Mouse (Mus musculus): ENCODE measurements around the gene Atg7.
A peak's percentile ranks its signal among the peaks of the same experiment; 100 is the strongest.
"Not testable (repeated sequence)": the region's sequence is repeated elsewhere in the genome, so short reads cannot be mapped to it uniquely, and the experiment has no call there.

Gene Atg7

GRCm38 (mm10) chr6:114642601-114643528 is at the start of gene Atg7:
TSS of gene Atg7 (plus strand) at chr6:114643097.
- peak; percentile 68 to 90 for DNase-seq (ENCODE audit: low spot score in 2 of 2)

- peak; percentile 1 to 70 for DNase-seq (ENCODE audit: low spot score in 2 of 2)
Observed at GRCm38 (mm10) chr6:114614076-114614475, 28.8 kb upstream of the Atg7 start.

- not testable (repeated sequence) for DNase-seq (ENCODE audit: low spot score in 2 of 2)
Observed at GRCm38 (mm10) chr6:114633886-114634285, 9.0 kb upstream of the Atg7 start.

- DNase-seq (ENCODE audit: low spot score in 2 of 2), result no peak
Observed at GRCm38 (mm10) chr6:114643716-114644115, 819 bp downstream of the Atg7 start.

DNA sequence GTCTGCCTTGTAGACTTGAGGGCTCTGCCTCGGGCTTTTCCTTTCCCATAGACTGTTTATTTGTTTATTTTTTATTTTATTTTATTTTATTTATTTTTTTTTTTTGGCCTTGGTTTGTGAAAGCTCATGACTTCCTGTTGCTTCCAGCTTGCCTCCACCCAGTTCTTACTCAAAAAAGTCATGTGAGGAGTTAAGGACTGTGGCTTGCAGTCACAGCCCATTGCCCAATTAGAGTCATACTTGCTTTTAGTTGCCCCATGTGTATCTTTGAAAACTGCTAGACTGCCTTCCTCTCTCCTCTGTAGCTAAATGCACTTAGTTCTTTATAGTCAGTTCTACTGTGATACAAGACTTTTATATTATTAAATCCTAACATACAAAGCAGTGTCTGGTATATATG is 1.6 kb downstream of the Atg7 start:
- DNase-seq (ENCODE audit: low spot score in 2 of 2), result no peak

GRCm38 (mm10) chr6:114646201-114646600 is 3.3 kb downstream of the Atg7 start:
- no peak for DNase-seq (ENCODE audit: low spot score in 2 of 2)

- DNase-seq (ENCODE audit: low spot score in 2 of 2), result no peak
Observed at GRCm38 (mm10) chr6:114647011-114647410, 4.1 kb downstream of the Atg7 start.

GRCm38 (mm10) chr6:114648352-114649030 is 5.6 kb downstream of the Atg7 start:
- DNase-seq (ENCODE audit: low spot score in 2 of 2), result no peak

DNA sequence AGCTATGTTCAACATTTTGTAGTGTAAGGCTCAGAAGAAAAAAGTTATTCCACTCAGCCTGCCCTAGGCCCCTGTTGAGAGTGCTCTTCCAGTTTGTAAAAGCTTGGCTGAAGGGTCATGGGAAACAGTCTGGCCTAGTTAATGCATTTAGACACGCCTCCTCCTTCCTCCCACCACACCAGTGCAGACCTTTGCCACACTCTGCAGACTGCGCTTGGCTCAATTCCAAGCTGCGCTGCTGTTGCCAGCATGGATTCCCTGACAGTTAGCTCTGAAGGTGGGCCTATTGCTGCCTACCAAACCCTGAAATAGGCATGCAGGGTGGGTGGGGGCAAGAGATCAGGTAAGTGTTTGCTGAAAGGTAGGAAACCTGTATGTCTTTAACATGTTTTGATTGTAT is 9.3 kb downstream of the Atg7 start:
- no peak for DNase-seq (ENCODE audit: low spot score in 2 of 2)

- no peak for DNase-seq (ENCODE audit: low spot score in 2 of 2)
Observed at GRCm38 (mm10) chr6:114656826-114657600, 14.1 kb downstream of the Atg7 start.

- DNase-seq (ENCODE audit: low spot score in 2 of 2), result no peak
Observed at GRCm38 (mm10) chr6:114657807-114658206, 14.9 kb downstream of the Atg7 start.

DNA sequence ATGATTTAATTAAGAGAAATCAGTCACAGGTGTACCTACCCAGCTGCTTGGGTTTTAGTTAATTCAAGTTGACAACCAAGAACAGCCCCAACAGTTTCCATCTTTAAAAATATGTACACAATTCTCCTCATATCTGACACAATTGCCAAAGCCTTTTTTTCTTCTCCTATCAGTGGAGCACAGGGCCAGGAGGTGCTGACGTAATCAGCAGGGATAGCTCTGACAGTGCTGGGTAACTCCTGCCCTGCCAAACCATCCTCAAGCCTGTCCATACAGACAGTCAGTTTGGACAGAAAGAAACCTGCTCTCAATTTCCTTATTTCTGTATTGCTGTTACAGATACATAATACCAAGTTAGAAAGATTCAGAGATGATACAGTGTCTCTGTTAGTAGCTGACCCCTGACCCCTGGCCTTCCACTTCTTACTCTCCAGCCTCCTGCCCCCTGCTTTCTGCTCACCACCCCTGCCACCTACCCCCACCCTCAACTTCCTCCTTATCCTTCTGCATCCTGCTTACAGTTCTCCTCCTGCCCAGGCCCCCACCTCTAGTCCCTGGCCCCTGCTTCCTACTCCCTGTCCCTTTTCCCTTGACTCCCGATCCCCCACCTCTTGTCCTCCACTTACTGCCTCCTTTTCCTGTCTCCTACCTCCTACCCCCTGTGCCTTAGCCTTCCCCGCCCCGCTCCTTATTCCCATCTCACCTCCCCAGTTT is 16.5 kb downstream of the Atg7 start:
- no peak for DNase-seq (ENCODE audit: low spot score in 2 of 2)

DNA sequence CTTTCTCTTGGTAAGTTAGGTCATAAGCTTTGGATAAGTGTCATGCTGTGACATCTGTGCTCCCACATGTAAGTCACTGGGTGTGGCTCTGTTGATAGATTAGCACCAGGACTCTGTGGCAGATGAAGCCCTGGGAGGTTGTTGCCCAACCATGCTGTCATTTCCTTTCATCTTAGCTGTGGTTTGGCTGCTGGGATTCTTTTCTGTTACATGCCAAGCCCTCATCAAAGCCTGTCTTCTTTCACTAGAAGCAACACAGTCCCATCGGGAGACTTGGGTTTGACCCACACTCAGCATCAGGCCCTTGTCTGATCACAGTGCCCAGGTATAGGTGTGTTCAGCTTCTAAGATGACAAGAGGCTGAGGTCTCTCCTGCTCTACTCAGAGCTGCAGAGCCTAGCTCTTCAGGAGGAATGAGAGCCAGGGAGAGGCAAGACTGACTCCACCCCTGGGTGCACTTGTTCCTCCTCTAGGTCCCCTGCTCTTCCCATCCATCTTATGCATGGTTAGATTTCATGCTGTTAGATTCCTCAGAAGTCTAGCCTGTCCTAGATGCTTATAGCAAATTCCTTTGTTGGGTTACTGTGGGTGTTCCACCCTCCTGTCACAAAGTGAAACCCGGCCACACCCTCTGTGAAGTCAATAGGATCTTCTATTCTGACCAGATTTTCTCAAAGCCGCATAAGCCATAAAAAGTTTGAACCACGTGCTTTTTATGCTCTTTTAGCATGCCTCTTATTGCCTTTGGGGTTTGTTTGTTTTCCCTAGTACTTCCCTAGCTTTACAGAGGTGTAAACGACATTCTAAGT is 17.3 kb downstream of the Atg7 start:
- no peak for DNase-seq (ENCODE audit: low spot score in 2 of 2)

GRCm38 (mm10) chr6:114663707-114664106 is 20.8 kb downstream of the Atg7 start:
- no peak for DNase-seq (ENCODE audit: low spot score in 2 of 2)

DNA sequence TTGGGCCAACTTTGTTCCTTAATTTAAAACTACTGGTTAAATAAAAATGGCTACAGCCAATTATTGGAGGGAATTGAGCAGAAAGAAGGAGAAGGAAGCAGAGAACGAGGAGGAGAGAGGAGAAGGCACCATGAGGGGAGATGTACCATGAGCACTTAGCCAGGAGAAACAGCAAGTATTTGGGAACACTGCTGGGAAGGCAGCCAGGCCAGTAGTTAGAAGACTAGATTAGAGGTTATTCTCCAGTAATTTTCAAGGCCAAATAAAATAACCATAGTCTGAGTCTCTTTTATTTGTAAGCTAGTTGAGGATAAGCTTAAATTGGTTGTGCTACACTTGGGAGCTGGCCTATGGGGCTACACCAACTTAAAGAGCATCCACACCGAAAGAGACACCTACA is 21.8 kb downstream of the Atg7 start:
- no peak for DNase-seq (ENCODE audit: low spot score in 2 of 2)

- no peak for DNase-seq (ENCODE audit: low spot score in 2 of 2)
Observed at GRCm38 (mm10) chr6:114667518-114667917, 24.6 kb downstream of the Atg7 start.

GRCm38 (mm10) chr6:114674771-114675170 is 31.9 kb downstream of the Atg7 start:
- DNase-seq (ENCODE audit: low spot score in 2 of 2), result no peak

- DNase-seq (ENCODE audit: low spot score in 2 of 2), result no peak
Observed at GRCm38 (mm10) chr6:114676091-114676490, 33.2 kb downstream of the Atg7 start.

DNA sequence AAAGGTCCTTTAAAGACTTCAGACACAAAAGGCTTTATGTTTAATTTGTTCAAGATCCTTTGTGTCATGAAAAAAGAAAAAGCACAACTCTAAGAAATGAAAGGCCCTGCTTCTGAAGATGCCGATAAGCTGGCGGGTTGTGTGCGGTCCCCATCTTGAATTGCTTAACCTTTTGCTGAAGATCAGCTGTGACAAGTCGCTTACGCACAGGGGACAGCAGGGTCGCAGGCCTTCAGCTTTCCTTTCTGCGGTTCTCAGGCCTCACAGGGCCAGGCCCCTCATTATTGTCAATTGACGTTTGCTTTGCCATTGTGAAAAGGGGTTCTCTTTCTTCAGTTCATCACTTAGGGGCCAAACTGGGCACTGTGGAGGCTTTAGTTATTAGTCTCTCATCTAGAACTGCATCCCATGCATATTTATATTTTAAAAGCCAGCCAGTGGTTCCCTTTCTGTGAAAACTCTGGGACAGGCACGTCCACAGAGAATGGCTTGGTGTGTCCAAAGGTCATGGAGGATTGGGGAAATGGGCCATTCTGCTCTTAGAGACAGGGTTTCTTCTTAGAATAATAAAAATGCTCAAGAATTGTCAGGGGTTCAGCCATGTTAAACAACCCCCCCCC is 39.3 kb downstream of the Atg7 start:
- DNase-seq (ENCODE audit: low spot score in 2 of 2), result no peak

DNA sequence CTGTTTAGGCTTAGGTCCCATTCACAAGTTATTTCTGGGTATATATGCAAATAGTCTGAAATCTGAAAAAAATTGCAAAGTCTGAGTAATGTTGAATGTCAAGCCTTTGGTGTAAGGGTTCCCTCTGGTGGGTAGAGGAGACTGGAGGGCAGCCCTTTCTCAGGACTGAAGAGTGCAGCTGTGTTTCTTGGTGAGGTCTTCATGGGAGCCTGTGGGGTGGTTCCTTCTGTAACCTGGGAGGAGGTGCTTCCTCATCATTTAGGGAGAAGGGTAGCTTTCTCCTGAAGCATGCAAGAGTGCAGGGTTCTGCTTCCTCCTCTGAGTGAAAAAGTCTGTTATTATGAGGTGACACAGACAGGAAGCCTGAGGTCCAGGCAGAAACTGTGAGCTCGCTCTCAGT is 40.8 kb downstream of the Atg7 start:
- no peak for DNase-seq (ENCODE audit: low spot score in 2 of 2)

Data from left cerebral cortex, adult 9 months (tissue).